Mouse (Mus musculus) G1E (cell line): Measurements from ENCODE around the gene Plpp2.

ENCODE experiments used
- CTCF ChIP-seq: IDR thresholded peaks from 2 replicates; pipeline ENCODE4 v1.5.1; 2012; ENCODE audit warnings: low read depth, low read length, inconsistent platforms, mixed read lengths
- POLR2AphosphoS5 ChIP-seq: IDR thresholded peaks from 2 replicates; pipeline ENCODE4 v1.6.1; 2012; ENCODE audit warnings: low read depth, low read length, inconsistent platforms; ENCODE audit not compliant: insufficient replicate concordance

DNA sequence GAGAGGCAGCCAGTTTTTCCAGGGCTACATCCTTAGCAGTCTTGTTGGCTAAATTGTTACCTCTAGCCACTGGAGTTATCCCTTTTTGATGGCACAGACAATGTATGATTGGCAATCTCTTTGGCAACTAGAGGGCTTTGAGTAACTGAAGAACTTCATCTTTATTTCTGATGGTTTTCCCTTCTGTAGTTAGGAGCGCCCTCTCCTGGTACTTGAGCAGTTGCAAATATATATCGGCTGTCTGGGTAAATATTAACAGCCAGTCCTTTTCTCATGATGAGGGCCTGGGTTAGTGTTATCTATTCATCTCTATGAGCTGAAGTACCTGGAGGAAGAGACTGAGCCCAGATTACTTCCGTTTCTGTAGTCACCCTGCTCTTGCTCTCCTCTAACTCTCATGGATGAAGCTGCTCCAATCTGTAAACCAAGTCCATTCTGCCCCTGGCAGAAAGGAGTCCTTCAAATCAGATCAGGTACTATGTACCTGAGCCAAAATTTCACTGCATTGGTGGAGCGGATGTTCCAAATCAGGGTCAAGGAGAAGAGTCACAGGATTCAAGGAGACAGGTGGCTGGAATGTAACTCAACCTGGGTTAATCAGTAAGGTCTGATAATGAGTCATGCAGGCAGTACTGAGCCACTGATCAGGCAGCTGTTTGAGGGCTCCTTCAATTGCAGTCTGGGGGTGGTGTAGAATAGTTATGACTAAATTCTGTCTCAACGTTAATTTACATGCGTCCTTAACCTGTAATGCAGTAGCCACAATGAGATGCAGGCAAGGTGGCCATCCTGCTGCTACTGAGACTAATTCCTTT, 30.6 kb downstream of the Plpp2 start:
- TF ChIP-seq CTCF (no peak), POLR2AphosphoS5 (no peak)
